Mouse (Mus musculus): ENCODE measurements around the gene Zbtb38. TPM values are rescaled to one million over a fixed set of nuclear protein-coding genes. Genes with fewer than 3 reads are reported as not detected.

The Zbtb38 gene
- polyA plus RNA-seq, 1 experiment from 2014 or later: 12.6 TPM

- ATAC-seq (ENCODE audit: insufficient read depth, low FRiP score, low TSS enrichment) (no peak), DNase-seq (ENCODE audit: low spot score) (no peak)
- H3K27me3 ChIP-seq (ENCODE audit: control insufficient read depth, insufficient read depth, low read length): no peaks in the 10 kb centered on the region
- 0 out of 2 replicates have a peak, but pooled peaks cover 2% of the 10 kb centered on the region for H3K4me1 ChIP-seq (ENCODE audit: control insufficient read depth, insufficient read depth, low read length)
- no peaks in the 10 kb centered on the region for H3K9me3 ChIP-seq (ENCODE audit: control insufficient read depth, low read length)
- no peak overlapping the region for H3K27ac ChIP-seq (ENCODE audit: low read depth, low read length)
- H3K4me3 ChIP-seq (ENCODE audit: low read depth, low read length): no peak overlapping the region
- no peak overlapping the region for H3K9ac ChIP-seq (ENCODE audit: low read length)
- 71% methylated on average over 1 of the region's 1 CpGs for WGBS
- no peak overlapping the region for H3K4me2 ChIP-seq (ENCODE audit: low read depth)
- H3K36me3 ChIP-seq (ENCODE audit: control insufficient read depth, insufficient read depth, low read length): no peaks in the 10 kb centered on the region
These were observed 2.0 kb upstream of the Zbtb38 start for GRCm38 (mm10) chr9:96754625-96754969.

- Histone ChIP-seq H3K27me3 (ENCODE audit: control insufficient read depth, insufficient read depth, low read length) (no peaks in the 10 kb centered on the region), H3K36me3 (ENCODE audit: control insufficient read depth, insufficient read depth, low read length) (no peaks in the 10 kb centered on the region), H3K4me1 (ENCODE audit: control insufficient read depth, insufficient read depth, low read length) (0 out of 2 replicates have a peak, but pooled peaks cover 2% of the 10 kb centered on the region), H3K4me2 (ENCODE audit: low read depth) (no peak overlapping the region), H3K27ac (ENCODE audit: low read depth, low read length) (no peak overlapping the region), H3K9ac (ENCODE audit: low read length) (no peak overlapping the region), H3K4me3 (ENCODE audit: low read depth, low read length) (no peak overlapping the region), H3K9me3 (ENCODE audit: control insufficient read depth, low read length) (no peaks in the 10 kb centered on the region)
- DNase-seq (ENCODE audit: low spot score) (no peak), ATAC-seq (ENCODE audit: insufficient read depth, low FRiP score, low TSS enrichment) (no peak)
- WGBS: 84% methylated on average over 11 of the region's 11 CpGs
These were observed 1.4 kb upstream of the Zbtb38 start for GRCm38 (mm10) chr9:96753921-96754624.

GRCm38 (mm10) chr9:96753392-96753791, 761 bp upstream of the Zbtb38 start:
- Histone ChIP-seq H3K9me3 (ENCODE audit: control insufficient read depth, low read length) (no peaks in the 10 kb centered on the region), H3K4me2 (ENCODE audit: low read depth) (no peak overlapping the region), H3K27ac (ENCODE audit: low read depth, low read length) (no peak overlapping the region), H3K36me3 (ENCODE audit: control insufficient read depth, insufficient read depth, low read length) (no peaks in the 10 kb centered on the region), H3K4me3 (ENCODE audit: low read depth, low read length) (no peak overlapping the region), H3K4me1 (ENCODE audit: control insufficient read depth, insufficient read depth, low read length) (0 out of 2 replicates have a peak, but pooled peaks cover 2% of the 10 kb centered on the region), H3K27me3 (ENCODE audit: control insufficient read depth, insufficient read depth, low read length) (no peaks in the 10 kb centered on the region), H3K9ac (ENCODE audit: low read length) (no peak overlapping the region)
- 92% methylated on average over 8 of the region's 8 CpGs for WGBS
- ATAC-seq (ENCODE audit: insufficient read depth, low FRiP score, low TSS enrichment): no peak
- no peak for DNase-seq (ENCODE audit: low spot score)

GRCm38 (mm10) chr9:96751821-96752602, 619 bp downstream of the Zbtb38 start:
- Histone ChIP-seq H3K4me3 (ENCODE audit: low read depth, low read length) (no peak overlapping the region), H3K9ac (ENCODE audit: low read length) (no peak overlapping the region), H3K4me2 (ENCODE audit: low read depth) (no peak overlapping the region), H3K4me1 (ENCODE audit: control insufficient read depth, insufficient read depth, low read length) (0 out of 2 replicates have a peak, but pooled peaks cover 2% of the 10 kb centered on the region), H3K36me3 (ENCODE audit: control insufficient read depth, insufficient read depth, low read length) (no peaks in the 10 kb centered on the region), H3K9me3 (ENCODE audit: control insufficient read depth, low read length) (no peaks in the 10 kb centered on the region), H3K27me3 (ENCODE audit: control insufficient read depth, insufficient read depth, low read length) (no peaks in the 10 kb centered on the region), H3K27ac (ENCODE audit: low read depth, low read length) (no peak overlapping the region)
- DNase-seq (ENCODE audit: low spot score) (no peak), ATAC-seq (ENCODE audit: insufficient read depth, low FRiP score, low TSS enrichment) (no peak)
- 91% methylated on average over 15 of the region's 15 CpGs for WGBS

GRCm38 (mm10) chr9:96750636-96751035, 2.0 kb downstream of the Zbtb38 start:
- DNase-seq (ENCODE audit: low spot score): no peak
- Histone ChIP-seq H3K9me3 (ENCODE audit: control insufficient read depth, low read length) (no peaks in the 10 kb centered on the region), H3K36me3 (ENCODE audit: control insufficient read depth, insufficient read depth, low read length) (no peaks in the 10 kb centered on the region), H3K4me2 (ENCODE audit: low read depth) (no peak overlapping the region), H3K27ac (ENCODE audit: low read depth, low read length) (no peak overlapping the region), H3K4me3 (ENCODE audit: low read depth, low read length) (no peak overlapping the region), H3K27me3 (ENCODE audit: control insufficient read depth, insufficient read depth, low read length) (no peaks in the 10 kb centered on the region), H3K4me1 (ENCODE audit: control insufficient read depth, insufficient read depth, low read length) (0 out of 2 replicates have a peak, but pooled peaks cover 2% of the 10 kb centered on the region), H3K9ac (ENCODE audit: low read length) (no peak overlapping the region)
- 96% methylated on average over 11 of the region's 11 CpGs for WGBS
- no peak for ATAC-seq (ENCODE audit: insufficient read depth, low FRiP score, low TSS enrichment)

- no peak overlapping the region for H3K4me3 ChIP-seq (ENCODE audit: low read depth, low read length)
These were observed 6.1 kb downstream of the Zbtb38 start for GRCm38 (mm10) chr9:96746527-96746926.

GRCm38 (mm10) chr9:96744909-96745308, 7.7 kb downstream of the Zbtb38 start:
- no peak for DNase-seq (ENCODE audit: low spot score)
- no peaks in the 10 kb centered on the region for H3K27me3 ChIP-seq (ENCODE audit: control insufficient read depth, insufficient read depth, low read length)
- H3K4me3 ChIP-seq (ENCODE audit: low read depth, low read length): no peak overlapping the region
- H3K4me2 ChIP-seq (ENCODE audit: low read depth): no peak overlapping the region
- ATAC-seq (ENCODE audit: insufficient read depth, low FRiP score, low TSS enrichment): no peak
- H3K27ac ChIP-seq (ENCODE audit: low read depth, low read length): no peak overlapping the region
- no peaks in the 10 kb centered on the region for H3K36me3 ChIP-seq (ENCODE audit: control insufficient read depth, insufficient read depth, low read length)
- H3K9me3 ChIP-seq (ENCODE audit: control insufficient read depth, low read length): no peaks in the 10 kb centered on the region
- WGBS: 83% methylated on average over 2 of the region's 2 CpGs
- no peaks in the 10 kb centered on the region for H3K4me1 ChIP-seq (ENCODE audit: control insufficient read depth, insufficient read depth, low read length)
- H3K9ac ChIP-seq (ENCODE audit: low read length): no peak overlapping the region

More at GRCm38 (mm10) chr9:96746527-96746926, 6.1 kb downstream of the Zbtb38 start:
- no peaks in the 10 kb centered on the region for H3K27me3 ChIP-seq (ENCODE audit: control insufficient read depth, insufficient read depth, low read length)
- H3K9ac ChIP-seq (ENCODE audit: low read length): no peak overlapping the region
- DNase-seq (ENCODE audit: low spot score): no peak
- H3K9me3 ChIP-seq (ENCODE audit: control insufficient read depth, low read length): no peaks in the 10 kb centered on the region
- H3K4me1 ChIP-seq (ENCODE audit: control insufficient read depth, insufficient read depth, low read length): no peaks in the 10 kb centered on the region
- H3K4me2 ChIP-seq (ENCODE audit: low read depth): no peak overlapping the region
- no peaks in the 10 kb centered on the region for H3K36me3 ChIP-seq (ENCODE audit: control insufficient read depth, insufficient read depth, low read length)
- 94% methylated on average over 9 of the region's 9 CpGs for WGBS
- H3K27ac ChIP-seq (ENCODE audit: low read depth, low read length): no peak overlapping the region
- ATAC-seq (ENCODE audit: insufficient read depth, low FRiP score, low TSS enrichment): no peak

GRCm38 (mm10) chr9:96741365-96742085, 11.1 kb downstream of the Zbtb38 start:
- ATAC-seq (ENCODE audit: insufficient read depth, low FRiP score, low TSS enrichment): no peak
- no peak overlapping the region for H3K27ac ChIP-seq (ENCODE audit: low read depth, low read length)
- DNase-seq (ENCODE audit: low spot score): no peak
- 88% methylated on average over 17 of the region's 17 CpGs for WGBS
- H3K9me3 ChIP-seq (ENCODE audit: control insufficient read depth, low read length): no peaks in the 10 kb centered on the region
- H3K36me3 ChIP-seq (ENCODE audit: control insufficient read depth, insufficient read depth, low read length): no peaks in the 10 kb centered on the region
- no peaks in the 10 kb centered on the region for H3K27me3 ChIP-seq (ENCODE audit: control insufficient read depth, insufficient read depth, low read length)
- H3K4me3 ChIP-seq (ENCODE audit: low read depth, low read length): no peak overlapping the region
- H3K4me2 ChIP-seq (ENCODE audit: low read depth): no peak overlapping the region
- no peaks in the 10 kb centered on the region for H3K4me1 ChIP-seq (ENCODE audit: control insufficient read depth, insufficient read depth, low read length)
- H3K9ac ChIP-seq (ENCODE audit: low read length): no peak overlapping the region
